Mouse (Mus musculus) spleen, embryonic (tissue): Measurements from ENCODE around the gene Tenm2.

Source experiments
- CTCF ChIA-PET: fragments of 350-600 bp; sonication (Branson Sonifier 250); formaldehyde crosslinking; loops from one replicate; lab custom pipeline; 2022; lab: Charles Lee

Tenm2 gene

DNA sequence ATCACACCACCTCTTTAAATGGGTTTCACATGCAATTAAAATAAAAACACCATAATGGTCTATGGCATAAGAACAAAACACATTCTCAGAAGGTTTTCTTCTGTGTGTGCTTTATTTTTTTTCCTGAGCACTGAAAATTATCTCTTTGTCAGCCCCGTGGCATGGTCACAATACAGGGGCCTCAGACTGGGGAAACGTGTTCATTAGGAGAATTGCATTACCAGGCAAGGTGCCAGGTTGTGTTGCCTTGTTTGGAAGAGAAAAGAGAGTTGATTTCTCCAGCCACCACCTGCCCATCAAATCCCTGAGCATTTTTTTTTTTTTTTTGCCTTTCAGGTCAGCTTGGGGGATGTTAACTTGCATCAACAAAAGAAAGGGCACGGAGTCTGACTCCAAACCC is 631.5 kb downstream of the Tenm2 start:
- CTCF ChIA-PET, result no interaction called here

GRCm38 (mm10) chr11:36592471-36592870 is 643.3 kb downstream of the Tenm2 start:
- CTCF ChIA-PET, result interaction anchor here (0.5 kb wide), 1 partner anchor 93 kb away, joined by 5 read pairs; no protein-coding TSS in a partner anchor

DNA sequence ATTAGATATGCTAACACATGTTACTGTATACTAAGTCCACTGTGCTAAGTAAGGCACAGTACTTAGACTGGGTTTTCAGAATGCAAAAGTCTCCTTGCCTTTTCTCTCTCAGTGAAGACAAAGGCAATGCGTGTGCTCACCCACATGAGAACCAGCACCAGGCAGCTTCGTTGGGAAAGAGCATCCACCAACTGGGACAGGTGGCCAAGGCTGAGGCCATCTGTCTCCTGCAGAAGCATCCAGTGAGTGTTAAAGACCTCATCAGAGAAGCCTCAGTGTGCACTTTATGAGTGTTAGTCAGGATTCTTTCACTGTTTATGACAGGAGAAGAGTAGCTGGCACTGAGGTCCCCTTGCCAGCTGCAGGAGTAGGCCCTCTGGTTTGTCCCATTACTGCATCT is 669.6 kb downstream of the Tenm2 start:
- CTCF ChIA-PET, result no interaction called here

DNA sequence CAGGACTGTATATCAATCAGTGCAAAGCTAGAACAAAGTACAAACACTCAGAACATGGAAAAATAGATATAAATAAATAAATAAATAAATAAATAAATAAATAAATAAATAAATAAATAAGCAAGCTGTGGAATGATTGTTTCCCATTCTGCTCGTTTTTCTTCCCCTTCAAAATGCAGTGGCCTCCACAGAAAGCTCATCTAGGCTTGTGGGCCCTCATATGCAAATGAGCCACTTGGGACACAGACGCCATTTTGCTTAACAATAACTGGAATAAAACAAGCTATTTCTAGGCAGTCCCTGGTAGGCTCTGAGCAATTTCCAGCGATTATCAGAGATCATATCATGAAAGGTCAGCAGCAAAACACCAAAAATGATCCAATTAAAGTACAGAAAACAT is 672.9 kb downstream of the Tenm2 start:
- CTCF ChIA-PET, result no interaction called here

DNA sequence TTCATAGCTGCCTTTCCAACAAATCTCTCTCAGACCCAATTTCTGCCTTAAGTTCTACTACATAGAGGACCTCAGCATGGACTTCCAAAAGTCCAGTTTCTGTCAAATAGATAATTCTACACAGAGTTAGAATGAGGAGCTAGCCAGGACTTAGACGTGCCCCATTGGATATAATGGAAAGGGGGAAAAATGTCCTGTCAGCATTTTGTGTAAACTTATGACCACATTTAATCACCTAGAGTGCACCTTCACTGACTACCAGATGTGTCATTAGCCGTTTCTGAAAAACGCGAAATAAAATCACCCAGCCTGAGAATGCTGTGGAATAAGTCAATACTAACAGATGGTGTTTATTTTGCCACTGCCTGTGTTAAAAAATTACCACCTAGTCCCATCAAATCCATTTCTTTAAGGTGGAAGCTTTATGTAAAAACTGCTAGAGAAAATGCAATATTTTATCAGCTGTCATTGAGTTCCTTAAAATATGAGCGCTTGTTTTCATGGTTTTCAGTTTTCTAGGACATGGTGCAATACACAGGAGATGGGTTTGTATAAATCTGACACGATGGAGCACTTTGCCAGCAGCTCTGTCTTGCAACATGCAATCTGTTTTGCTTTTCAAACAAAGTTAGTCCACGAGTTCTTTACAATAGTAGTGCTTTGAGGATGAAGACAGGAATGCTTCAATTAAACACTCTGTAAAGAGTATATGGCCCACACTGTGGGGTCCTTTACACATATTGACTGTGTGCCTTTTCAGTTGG is 674.8 kb downstream of the Tenm2 start:
- CTCF ChIA-PET, result no interaction called here

DNA sequence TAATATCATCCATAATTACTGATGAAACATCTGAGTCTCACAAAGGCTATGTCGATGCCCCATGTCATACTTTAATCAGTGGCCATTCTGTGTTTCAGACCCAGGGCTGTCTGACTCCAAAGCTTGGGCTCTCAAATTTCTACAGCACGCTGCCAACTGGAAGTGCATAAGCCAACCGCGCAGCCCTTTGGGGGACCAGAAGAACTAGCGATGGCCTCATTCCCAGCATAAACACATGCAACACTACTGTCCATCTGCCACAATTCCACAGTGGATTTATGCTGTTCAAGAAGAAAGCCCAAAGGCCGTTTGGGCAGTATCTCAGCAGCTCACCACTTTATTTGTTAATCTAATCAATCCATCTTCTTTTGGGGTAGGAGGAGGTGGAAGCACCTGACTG is 678.4 kb downstream of the Tenm2 start:
- CTCF ChIA-PET, result no interaction called here

DNA sequence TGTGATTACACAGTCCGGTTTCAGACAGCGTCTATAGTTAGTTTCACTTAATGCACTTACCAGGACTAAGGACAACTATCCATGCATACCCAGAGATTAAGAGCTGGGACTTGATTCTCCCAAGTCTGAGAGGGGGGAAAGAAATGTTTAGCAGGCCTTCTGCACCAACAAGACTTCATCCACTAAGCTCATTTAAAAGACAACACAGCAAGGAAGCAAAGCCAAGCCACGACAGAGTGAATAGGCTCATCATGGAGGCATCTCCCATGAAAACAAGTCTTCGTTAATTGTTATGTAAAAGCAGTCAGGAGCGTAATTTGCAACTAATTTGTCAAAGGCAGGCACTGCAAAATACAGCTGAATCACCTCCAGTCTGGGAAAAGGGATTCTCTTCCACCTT is 682.5 kb downstream of the Tenm2 start:
- CTCF ChIA-PET, result no interaction called here

DNA sequence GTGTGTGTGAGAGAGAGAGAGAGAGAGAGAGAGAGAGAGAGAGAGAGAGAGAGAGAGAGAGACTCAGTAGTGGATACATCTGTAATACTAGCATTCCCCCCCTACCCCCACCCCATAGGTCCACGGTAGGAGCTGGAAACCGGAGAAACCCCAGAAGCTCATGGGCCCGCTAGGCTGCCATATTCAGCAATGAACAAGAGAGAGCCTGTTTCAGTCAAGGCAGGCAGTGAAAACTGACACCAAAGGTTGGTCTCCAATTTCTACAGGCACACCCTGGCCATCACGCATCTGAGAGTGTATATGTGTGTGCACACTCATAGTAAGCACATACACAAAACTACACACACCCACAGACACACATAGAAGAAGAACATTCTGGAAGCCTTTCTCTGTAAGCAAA is 685.1 kb downstream of the Tenm2 start:
- CTCF ChIA-PET, result no interaction called here

DNA sequence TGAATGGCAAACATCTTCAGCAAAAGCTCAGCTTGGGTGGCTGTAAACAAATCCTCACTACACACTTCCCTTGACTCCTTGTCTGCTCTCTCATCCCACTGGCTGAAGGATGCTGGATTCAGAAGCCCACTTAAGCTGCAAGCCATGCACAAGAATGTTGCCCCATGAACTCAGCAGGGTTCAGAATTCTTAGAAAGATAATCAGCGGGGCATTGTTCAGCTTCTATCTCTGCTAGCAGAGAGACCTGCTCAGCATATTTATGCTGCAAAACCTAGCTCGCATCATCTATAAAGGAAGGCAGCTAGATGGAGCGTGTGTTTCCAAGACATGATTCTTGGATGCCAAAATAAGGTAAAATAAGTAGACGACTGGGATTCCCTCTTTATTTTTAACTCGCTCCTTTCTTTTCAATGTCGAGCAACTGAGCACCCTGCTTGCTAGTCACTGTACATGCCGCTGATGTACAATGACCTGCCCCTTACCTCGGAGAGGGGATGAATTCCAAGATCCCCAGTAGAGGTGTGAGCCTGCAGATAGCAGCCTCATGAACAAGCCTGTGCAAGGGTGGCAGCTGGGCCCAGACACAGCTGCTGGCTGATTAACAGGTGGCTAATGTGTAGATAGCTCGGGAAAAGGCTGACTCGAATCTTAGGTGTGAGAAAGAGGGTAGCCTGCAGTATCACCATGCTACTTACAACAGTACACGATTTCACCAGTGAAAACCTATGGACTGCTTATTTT is 686.2 kb downstream of the Tenm2 start:
- CTCF ChIA-PET, result no interaction called here

DNA sequence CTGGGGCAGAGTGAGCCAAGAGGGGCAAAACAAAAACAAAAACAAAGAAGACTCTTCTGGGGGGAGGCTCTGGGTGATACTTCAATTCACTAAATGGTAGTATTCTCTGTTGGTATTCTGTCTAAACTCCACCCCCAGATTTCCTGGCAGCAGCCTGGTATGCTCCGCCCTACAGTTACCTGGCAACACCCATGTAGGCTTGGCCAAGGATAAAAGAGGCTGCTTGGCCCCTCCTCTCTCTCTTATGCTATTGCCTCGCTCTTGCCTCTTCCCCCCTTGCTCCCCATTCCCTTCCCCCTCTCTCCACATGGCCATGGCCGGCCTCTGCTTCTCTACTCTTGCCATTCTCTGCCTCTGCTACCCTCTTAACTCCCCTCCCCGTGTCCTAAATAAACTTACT is 687.6 kb downstream of the Tenm2 start:
- CTCF ChIA-PET, result no interaction called here

DNA sequence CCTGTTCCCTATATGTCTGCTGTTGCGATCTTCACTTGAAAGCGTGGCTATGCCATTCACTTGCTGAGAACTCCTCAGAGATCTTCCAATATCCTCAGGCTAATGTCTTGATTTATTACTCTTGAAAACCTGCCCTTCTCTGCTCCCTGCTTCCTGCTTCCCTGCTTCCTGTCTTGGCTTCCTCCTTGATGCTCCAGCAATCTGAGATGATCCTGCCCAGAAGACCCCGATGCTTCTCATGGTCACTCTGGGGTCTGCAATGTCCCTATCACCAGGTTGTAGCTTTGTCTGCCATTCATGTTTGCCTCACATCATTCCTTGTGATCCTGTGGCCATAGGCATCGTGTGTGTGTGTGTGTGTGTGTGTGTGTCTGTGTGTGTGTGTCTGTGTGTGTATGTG is 697.6 kb downstream of the Tenm2 start:
- CTCF ChIA-PET, result no interaction called here

DNA sequence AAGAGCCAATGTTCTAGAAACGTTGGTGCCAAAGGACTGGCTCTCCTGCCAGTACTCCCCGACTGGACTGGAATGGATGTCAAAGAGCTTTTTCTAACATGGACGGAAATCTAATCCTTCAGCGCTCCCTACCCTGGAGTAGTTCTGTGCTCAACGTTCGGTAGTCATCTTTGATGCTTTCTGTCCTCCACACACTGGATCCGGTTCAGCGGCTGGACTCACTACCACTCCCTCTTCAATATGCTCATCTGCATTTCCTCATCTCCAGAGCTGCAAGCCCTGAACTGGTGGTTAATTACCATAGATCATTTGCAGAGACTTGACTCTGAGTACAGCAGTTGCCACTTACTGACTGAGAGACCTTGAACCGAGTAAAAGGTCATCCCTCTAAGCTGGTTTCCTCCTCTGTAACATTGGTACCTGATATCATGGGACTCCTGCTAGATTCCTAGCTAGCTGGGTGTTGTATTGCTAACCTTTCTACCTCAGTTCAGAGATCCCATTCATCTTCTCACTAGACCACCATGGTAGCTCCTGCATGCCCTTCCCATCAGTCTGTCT is 698.1 kb downstream of the Tenm2 start:
- CTCF ChIA-PET, result no interaction called here

DNA sequence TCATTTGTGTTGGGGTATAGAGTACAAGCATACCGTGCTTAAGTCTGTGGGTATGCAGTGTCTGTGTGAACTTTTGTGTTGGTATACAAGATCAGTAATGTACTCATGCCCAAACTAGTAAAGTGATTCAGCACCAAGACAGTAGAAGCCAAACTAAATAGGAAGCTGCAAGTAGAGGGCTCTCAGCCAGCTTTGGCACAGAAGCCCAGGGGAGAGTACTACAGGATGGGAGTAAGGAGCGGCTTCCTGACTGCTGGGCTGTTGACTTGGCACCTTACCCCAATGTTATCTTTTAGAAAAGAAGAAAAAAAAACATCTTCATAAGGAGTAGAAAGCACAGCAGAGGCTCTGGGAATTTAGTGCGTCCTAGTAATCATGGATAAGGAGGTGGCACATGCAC is 700.2 kb downstream of the Tenm2 start:
- CTCF ChIA-PET, result no interaction called here

- CTCF ChIA-PET, result no interaction called here
Measured at GRCm38 (mm10) chr11:36531614-36532013, 704.1 kb downstream of the Tenm2 start.

DNA sequence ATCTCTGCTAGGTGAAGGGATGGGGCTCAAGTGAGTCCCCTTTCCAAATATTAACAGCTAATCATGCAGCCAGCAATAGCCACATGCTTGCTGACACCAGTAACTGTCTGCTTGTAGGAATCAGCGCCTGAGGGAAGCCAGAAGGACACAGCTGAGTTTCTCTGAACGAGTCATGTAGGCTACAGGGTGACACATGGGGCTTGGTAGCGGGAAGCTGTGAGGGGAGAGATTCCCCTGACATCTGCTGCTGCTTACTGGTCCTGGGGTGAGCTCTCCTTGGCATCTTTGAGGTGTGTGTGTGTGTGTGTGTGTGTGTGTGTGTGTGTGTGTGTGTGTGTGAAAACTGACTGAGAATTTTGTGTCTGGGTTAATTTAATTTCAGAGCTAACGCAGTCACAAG is 708.3 kb downstream of the Tenm2 start:
- CTCF ChIA-PET, result no interaction called here

GRCm38 (mm10) chr11:36526381-36526780 is 709.4 kb downstream of the Tenm2 start:
- CTCF ChIA-PET, result no interaction called here

- CTCF ChIA-PET, result no interaction called here
Measured at GRCm38 (mm10) chr11:36512468-36512867, 723.3 kb downstream of the Tenm2 start.

GRCm38 (mm10) chr11:36508312-36508711 is 727.5 kb downstream of the Tenm2 start:
- CTCF ChIA-PET, result no interaction called here

DNA sequence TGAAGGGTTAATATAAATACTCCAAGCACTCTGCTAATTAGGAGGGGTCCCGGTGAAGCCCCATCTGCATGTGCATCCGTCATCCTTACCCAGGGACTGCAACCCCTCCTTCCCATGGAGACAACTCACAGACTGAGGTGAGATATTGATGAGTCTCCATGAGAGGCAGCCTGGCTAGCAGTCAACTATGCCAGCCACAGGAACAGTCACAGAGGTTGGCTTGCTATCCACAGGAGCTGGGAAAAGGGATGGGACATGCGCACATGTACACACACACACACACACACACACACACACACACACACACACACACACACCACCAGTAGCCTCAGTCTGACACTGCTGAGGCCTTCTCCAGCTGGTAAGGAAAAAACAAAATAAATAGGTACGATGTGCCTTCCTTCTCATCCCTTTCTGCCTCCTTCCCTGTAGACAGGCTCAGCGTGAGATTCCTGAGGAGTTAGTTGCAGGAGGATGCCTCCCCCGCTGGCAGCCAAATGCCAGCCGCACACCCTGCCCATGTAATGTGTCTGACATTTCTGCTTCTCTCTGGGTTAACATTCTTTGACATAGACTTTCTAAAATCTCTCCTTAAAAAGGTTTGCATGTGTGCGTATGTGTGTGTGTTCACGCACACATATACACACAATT is 740.7 kb downstream of the Tenm2 start:
- CTCF ChIA-PET, result no interaction called here

GRCm38 (mm10) chr11:36492274-36492673 is 743.5 kb downstream of the Tenm2 start:
- CTCF ChIA-PET, result no interaction called here

GRCm38 (mm10) chr11:36490085-36490484 is 745.7 kb downstream of the Tenm2 start:
- CTCF ChIA-PET, result no interaction called here

GRCm38 (mm10) chr11:36488666-36489065 is 747.1 kb downstream of the Tenm2 start:
- CTCF ChIA-PET, result no interaction called here
